In genomic region chr7:24446697-24447340, GRCm38 (mm10) we compare ENCODE assay signal across 13 mouse cellular contexts. TPM values are rescaled to one million over a fixed set of nuclear protein-coding genes. Genes with fewer than 3 reads are reported as not detected.
A peak's percentile ranks its signal among the peaks of the same experiment; 100 is the strongest.
DNase-seq lines count a peak whose midpoint lies in the region; ATAC-seq and TF ChIP-seq lines count a peak whose summit lies in the region.
"Had no signal": no experiment of that assay in that cellular context is flagged by ENCODE, and none has a peak within 500 bp of the region (broad histone marks: within the 10 kb centered on the region; RNA-seq: fewer than 3 reads in every experiment).

No protein-coding gene starts in this region.

- TF ChIP-seq CTCF in intestine, postnatal 0 days (IDR thresholded peaks at IDR 0.05; ENCODE audit: low read depth), result peak; percentile 28; the same call in 1 of the 2 replicates

- no peaks in the 10 kb centered on the region for H3K27me3 ChIP-seq in intestine, postnatal 0 days (replicated peaks; ENCODE audit: control insufficient read depth, insufficient read depth, low read length)
- H3K27me3 ChIP-seq in intestine, embryonic 16.5 days (replicated peaks; ENCODE audit: control insufficient read depth, insufficient read depth, low read length), result no peaks in the 10 kb centered on the region
- no peaks in the 10 kb centered on the region for H3K27me3 ChIP-seq in embryonic facial prominence, embryonic 15.5 days
- H3K27me3 ChIP-seq: intestine, embryonic 15.5 days; limb, embryonic 15.5 days had no signal

- no peak for ATAC-seq in intestine, postnatal 0 days
- ATAC-seq in intestine, embryonic 16.5 days, result no peak
- ATAC-seq in embryonic facial prominence, embryonic 15.5 days (ENCODE audit: insufficient number of reproducible peaks, low FRiP score, low TSS enrichment, low read depth), result no peak
- ATAC-seq: intestine, embryonic 15.5 days had no signal

- peak; percentile 55 to 64 for DNase-seq in right cerebral cortex, adult 2 months (ENCODE audit: low spot score in 2 of 2)
- DNase-seq in right cerebral cortex, postnatal 4 days, result no peak
- DNase-seq in telencephalon, adult 2 months (ENCODE audit: low read depth, low spot score), result peak; percentile 87
- no peak for DNase-seq in thymus, postnatal 36 days
- no peak for DNase-seq in adrenal gland, adult (ENCODE audit: inconsistent age in 2 of 2, low spot score in 1 of 2)
- DNase-seq: gastrocnemius, postnatal 25 days had no signal

- no peaks in the 10 kb centered on the region for H3K9me3 ChIP-seq in intestine, postnatal 0 days (ENCODE audit: control insufficient read depth)
- no peaks in the 10 kb centered on the region for H3K9me3 ChIP-seq in intestine, embryonic 16.5 days (ENCODE audit: control insufficient read depth, low read length)
- H3K9me3 ChIP-seq in embryonic facial prominence, embryonic 15.5 days (replicated peaks), result no peaks in the 10 kb centered on the region
- H3K9me3 ChIP-seq: intestine, embryonic 15.5 days; limb, embryonic 15.5 days had no signal

- H3K4me3 ChIP-seq in intestine, postnatal 0 days (ENCODE audit: low read depth, low read length), result no peak overlapping the region
- no peak overlapping the region for H3K4me3 ChIP-seq in intestine, embryonic 16.5 days (ENCODE audit: low read length)
- no peak overlapping the region for H3K4me3 ChIP-seq in embryonic facial prominence, embryonic 15.5 days (replicated peaks)
- H3K4me3 ChIP-seq: intestine, embryonic 15.5 days; limb, embryonic 15.5 days; myocyte had no signal

- no peaks in the 10 kb centered on the region for H3K36me3 ChIP-seq in intestine, postnatal 0 days (ENCODE audit: control insufficient read depth, insufficient read depth)
- H3K36me3 ChIP-seq in intestine, embryonic 16.5 days (ENCODE audit: control insufficient read depth, insufficient read depth, low read length), result no peaks in the 10 kb centered on the region
- H3K36me3 ChIP-seq in embryonic facial prominence, embryonic 15.5 days, result no peaks in the 10 kb centered on the region
- H3K36me3 ChIP-seq: intestine, embryonic 15.5 days; limb, embryonic 15.5 days had no signal

- no peaks in the 10 kb centered on the region for H3K4me1 ChIP-seq in intestine, postnatal 0 days (replicated peaks; ENCODE audit: control insufficient read depth, insufficient read depth, low read length)
- H3K4me1 ChIP-seq in intestine, embryonic 16.5 days (ENCODE audit: control insufficient read depth, insufficient read depth, low read length), result peaks cover 5% of the 10 kb centered on the region; the same call in 1 of the 2 replicates
- peaks cover 16% of the 10 kb centered on the region for H3K4me1 ChIP-seq in embryonic facial prominence, embryonic 15.5 days
- H3K4me1 ChIP-seq: intestine, embryonic 15.5 days had no signal

- H3K4me2 ChIP-seq in intestine, postnatal 0 days (replicated peaks; ENCODE audit: low read depth), result no peak overlapping the region
- no peak overlapping the region for H3K4me2 ChIP-seq in intestine, embryonic 16.5 days (ENCODE audit: low read depth, low read length)
- no peak overlapping the region for H3K4me2 ChIP-seq in embryonic facial prominence, embryonic 15.5 days (replicated peaks)
- H3K4me2 ChIP-seq: intestine, embryonic 15.5 days; limb, embryonic 15.5 days had no signal

- no peak overlapping the region for H3K27ac ChIP-seq in intestine, postnatal 0 days (ENCODE audit: low read depth, low read length)
- no peak overlapping the region for H3K27ac ChIP-seq in intestine, embryonic 16.5 days (ENCODE audit: low read length)
- H3K27ac ChIP-seq in embryonic facial prominence, embryonic 15.5 days (replicated peaks), result peak overlapping the region; percentile 56
- H3K27ac ChIP-seq: intestine, embryonic 15.5 days; limb, embryonic 15.5 days had no signal

- H3K9ac ChIP-seq in intestine, postnatal 0 days (ENCODE audit: low read depth, low read length), result no peak overlapping the region
- H3K9ac ChIP-seq in intestine, embryonic 16.5 days (ENCODE audit: low read depth, low read length), result no peak overlapping the region
- no peak overlapping the region for H3K9ac ChIP-seq in embryonic facial prominence, embryonic 15.5 days
- H3K9ac ChIP-seq: intestine, embryonic 15.5 days; limb, embryonic 15.5 days had no signal

- WGBS in intestine, postnatal 0 days, result 60% methylated on average over 7 of the region's 7 CpGs
- 74% methylated on average over 7 of the region's 7 CpGs for WGBS in intestine, embryonic 16.5 days
- 57% methylated on average over 7 of the region's 7 CpGs for WGBS in embryonic facial prominence, embryonic 15.5 days

RNA-seq across cellular contexts. Expression of gene Irgc1, which starts 5.3 kb away (rescaled TPM):
- not detected in 2 replicates for polyA plus RNA-seq in intestine, postnatal 0 days (2015; fragmentation: Nextera tagmentation; extraction: Ambion mirVana)
- 0.07 TPM in 1 of 2 replicates, not detected in the other for polyA plus RNA-seq in intestine, embryonic 16.5 days (2015; fragmentation: Nextera tagmentation; extraction: Ambion mirVana)
- polyA plus RNA-seq in embryonic facial prominence, embryonic 15.5 days (2015; fragmentation: Nextera tagmentation; extraction: Ambion mirVana), result 0.21 TPM in 1 of 2 replicates, not detected in the other
- polyA plus RNA-seq: heart, postnatal 0 days; intestine, embryonic 15.5 days had no signal

RNA-seq across cellular contexts. Expression of gene Plaur, which starts 15.5 kb away (rescaled TPM):
- 6.9 and 7.8 TPM in 2 replicates for polyA plus RNA-seq in intestine, postnatal 0 days (2015; fragmentation: Nextera tagmentation; extraction: Ambion mirVana)
- 8.0 and 9.7 TPM in 2 replicates for polyA plus RNA-seq in intestine, embryonic 16.5 days (2015; fragmentation: Nextera tagmentation; extraction: Ambion mirVana)
- polyA plus RNA-seq in embryonic facial prominence, embryonic 15.5 days (2015; fragmentation: Nextera tagmentation; extraction: Ambion mirVana), result 8.8 and 12.6 TPM in 2 replicates

RNA-seq across cellular contexts. Expression of gene Cadm4, which starts 35.0 kb away (rescaled TPM):
- 1.4 and 1.7 TPM in 2 replicates for polyA plus RNA-seq in intestine, postnatal 0 days (2015; fragmentation: Nextera tagmentation; extraction: Ambion mirVana)
- polyA plus RNA-seq in intestine, embryonic 16.5 days (2015; fragmentation: Nextera tagmentation; extraction: Ambion mirVana), result 1.2 and 1.5 TPM in 2 replicates
- polyA plus RNA-seq in embryonic facial prominence, embryonic 15.5 days (2015; fragmentation: Nextera tagmentation; extraction: Ambion mirVana), result 7.5 and 8.0 TPM in 2 replicates

RNA-seq across cellular contexts. Expression of gene Smg9, which starts 47.4 kb away (rescaled TPM):
- polyA plus RNA-seq in intestine, postnatal 0 days (2015; fragmentation: Nextera tagmentation; extraction: Ambion mirVana), result 14.0 and 15.1 TPM in 2 replicates
- polyA plus RNA-seq in intestine, embryonic 16.5 days (2015; fragmentation: Nextera tagmentation; extraction: Ambion mirVana), result 20.4 and 22.0 TPM in 2 replicates
- 24.8 and 27.6 TPM in 2 replicates for polyA plus RNA-seq in embryonic facial prominence, embryonic 15.5 days (2015; fragmentation: Nextera tagmentation; extraction: Ambion mirVana)

RNA-seq across cellular contexts. Expression of gene Zfp428, which starts 60.0 kb away (rescaled TPM):
- 11.2 and 12.8 TPM in 2 replicates for polyA plus RNA-seq in intestine, postnatal 0 days (2015; fragmentation: Nextera tagmentation; extraction: Ambion mirVana)
- 26.3 and 26.6 TPM in 2 replicates for polyA plus RNA-seq in intestine, embryonic 16.5 days (2015; fragmentation: Nextera tagmentation; extraction: Ambion mirVana)
- polyA plus RNA-seq in embryonic facial prominence, embryonic 15.5 days (2015; fragmentation: Nextera tagmentation; extraction: Ambion mirVana), result 65.9 and 69.2 TPM in 2 replicates

Comparison
In these comparisons a context has a peak if more than half of its experiments do, and no peak if none do; other contexts are left out.
1. DNase-seq: peak in right cerebral cortex, adult 2 months (2 of 2) and telencephalon, adult 2 months (single experiment); none in right cerebral cortex, postnatal 4 days (single experiment), thymus, postnatal 36 days (0 of 2) and adrenal gland, adult (0 of 2).